Mouse (Mus musculus) forebrain, embryonic 11.5 days (tissue): ENCODE measurements around the gene Itch. TPM values are rescaled to one million over a fixed set of nuclear protein-coding genes. Genes with fewer than 3 reads are reported as not detected.
"Not testable (repeated sequence)": the region's sequence is repeated elsewhere in the genome, so short reads cannot be mapped to it uniquely, and the experiment has no call there.

Experiments used
- ATAC-seq: fragments of 200-750 bp; cut with Nextera tagmentation; replicated peaks from 2 replicates; pipeline ENCODE4 v1.8.0; 2017; ENCODE audit warnings: moderate TSS enrichment; ENCODE audit not compliant: low FRiP score
- DNase-seq: peaks from one replicate; pipeline ENCODE4 v3.0.0-alpha.2; 2017; ENCODE audit warnings: low spot score
- H3K27ac ChIP-seq: fragments of 300-500 bp; sonication (generic); 2 replicates; pipeline ENCODE4 v1.5.1; 2014; ENCODE audit warnings: low read depth, low read length
- H3K27me3 ChIP-seq: fragments of 300-500 bp; sonication (generic); 2 replicates; pipeline ENCODE4 v1.6.1; 2014; ENCODE audit warnings: mild to moderate bottlenecking, low read length, mixed read lengths; ENCODE audit not compliant: control insufficient read depth, insufficient read depth
- H3K36me3 ChIP-seq: fragments of 300-500 bp; sonication (generic); 2 replicates; pipeline ENCODE4 v1.6.1; 2014; ENCODE audit warnings: mild to moderate bottlenecking, low read length, moderate library complexity, mixed read lengths; ENCODE audit not compliant: control insufficient read depth, insufficient read depth
- H3K4me1 ChIP-seq: fragments of 300-500 bp; sonication (generic); replicated peaks from 2 replicates; pipeline ENCODE4 v1.6.1; 2014; ENCODE audit warnings: low read length, mixed read lengths; ENCODE audit not compliant: control insufficient read depth, insufficient read depth
- H3K4me2 ChIP-seq: fragments of 300-500 bp; sonication (generic); 2 replicates; pipeline ENCODE4 v1.6.1; 2014; ENCODE audit warnings: low read depth, mild to moderate bottlenecking, low read length, moderate library complexity, mixed read lengths; ENCODE audit not compliant: severe bottlenecking
- H3K4me3 ChIP-seq: fragments of 300-500 bp; sonication (generic); 2 replicates; pipeline ENCODE4 v1.5.1; 2014; ENCODE audit warnings: low read depth, low read length
- H3K9ac ChIP-seq: fragments of 300-500 bp; sonication (generic); 2 replicates; pipeline ENCODE4 v1.6.1; 2014; ENCODE audit warnings: low read length
- H3K9me3 ChIP-seq: fragments of 300-500 bp; sonication (generic); 2 replicates; pipeline ENCODE4 v1.6.1; 2016; ENCODE audit warnings: low read length, mixed read lengths; ENCODE audit not compliant: control insufficient read depth
- WGBS: fragments of 180-500 bp; shearing (Covaris S2); extraction: QIAGEN DNeasy Blood & Tissue Kit; methylation state at CpG from one replicate; pipeline ENCODE4 v1.1.7; 2014; 5-methylcytosine and 5-hydroxymethylcytosine counted together
- polyA plus RNA-seq: library from polyadenylated mRNA; unstranded; fragments of >200 nt; fragmentation: Nextera tagmentation; extraction: Ambion mirVana; gene quantifications from 2 replicates; pipeline ENCODE4 v1.2.1, GENCODE M21; 2014

Itch gene
- polyA plus RNA-seq, 1 experiment from 2014 or later: 70.0 TPM

- no peaks in the 10 kb centered on the region for H3K27me3 ChIP-seq
- WGBS: 75% methylated on average over 4 of the region's 4 CpGs
- H3K4me1 ChIP-seq: peaks cover 5% of the 10 kb centered on the region; the same call in 1 of the 2 replicates
- H3K36me3 ChIP-seq: peaks cover 5% of the 10 kb centered on the region
- no peaks in the 10 kb centered on the region for H3K9me3 ChIP-seq
- H3K4me2 ChIP-seq: no peak overlapping the region
- ATAC-seq (no peak), DNase-seq (no peak)
- H3K4me3 ChIP-seq: peak overlapping the region; percentile 3; the same call in 1 of the 2 replicates
- no peak overlapping the region for H3K9ac ChIP-seq
- H3K27ac ChIP-seq: no peak overlapping the region
Observed at GRCm38 (mm10) chr2:155135092-155135491, 1.8 kb downstream of the Itch start.

- Histone ChIP-seq H3K27me3 (no peaks in the 10 kb centered on the region), H3K4me1 (peaks cover 5% of the 10 kb centered on the region; the same call in 1 of the 2 replicates), H3K36me3 (peaks cover 8% of the 10 kb centered on the region), H3K9me3 (no peaks in the 10 kb centered on the region), H3K9ac (no peak overlapping the region), H3K27ac (no peak overlapping the region), H3K4me2 (no peak overlapping the region), H3K4me3 (no peak overlapping the region)
- no peak for ATAC-seq
- WGBS: 86% methylated on average over 1 of the region's 1 CpGs
- DNase-seq: no peak
Observed at GRCm38 (mm10) chr2:155135534-155135933, 2.2 kb downstream of the Itch start.

- peaks cover under 1% of the 10 kb centered on the region; the same call in 1 of the 2 replicates for H3K4me1 ChIP-seq
- H3K27me3 ChIP-seq: no peaks in the 10 kb centered on the region
- peaks cover 23% of the 10 kb centered on the region for H3K36me3 ChIP-seq
- DNase-seq (no peak), ATAC-seq (no peak)
- peaks cover 4% of the 10 kb centered on the region; the same call in 1 of the 2 replicates for H3K9me3 ChIP-seq
- H3K4me2 ChIP-seq: no peak overlapping the region
- 90% methylated on average over 5 of the region's 5 CpGs for WGBS
- no peak overlapping the region for H3K9ac ChIP-seq
- H3K27ac ChIP-seq: no peak overlapping the region
- no peak overlapping the region for H3K4me3 ChIP-seq
Observed at GRCm38 (mm10) chr2:155140986-155141385, 7.7 kb downstream of the Itch start.

- no peaks in the 10 kb centered on the region for H3K4me1 ChIP-seq
- ATAC-seq (no peak), DNase-seq (no peak)
- H3K9me3 ChIP-seq: peaks cover 11% of the 10 kb centered on the region; the same call in 1 of the 2 replicates
- no peak overlapping the region for H3K27ac ChIP-seq
- H3K9ac ChIP-seq: no peak overlapping the region
- no peak overlapping the region for H3K4me2 ChIP-seq
- no peaks in the 10 kb centered on the region for H3K27me3 ChIP-seq
- no peak overlapping the region for H3K4me3 ChIP-seq
- H3K36me3 ChIP-seq: peaks cover 30% of the 10 kb centered on the region
Observed at GRCm38 (mm10) chr2:155142025-155142555, 8.8 kb downstream of the Itch start.

- H3K4me1 ChIP-seq, H3K9ac ChIP-seq, H3K27me3 ChIP-seq, H3K4me3 ChIP-seq, DNase-seq, H3K4me2 ChIP-seq, ATAC-seq, H3K27ac ChIP-seq: not testable (repeated sequence)
- Histone ChIP-seq H3K36me3 (peaks cover 20% of the 10 kb centered on the region), H3K9me3 (peaks cover 11% of the 10 kb centered on the region; the same call in 1 of the 2 replicates)
Observed at GRCm38 (mm10) chr2:155149296-155149695, 16.0 kb downstream of the Itch start.

- no peak for ATAC-seq
- H3K9me3 ChIP-seq: no peaks in the 10 kb centered on the region
- no peak overlapping the region for H3K27ac ChIP-seq
- H3K27me3 ChIP-seq: no peaks in the 10 kb centered on the region
- DNase-seq: no peak
- no peak overlapping the region for H3K4me2 ChIP-seq
- no peak overlapping the region for H3K4me3 ChIP-seq
- 84% methylated on average over 2 of the region's 2 CpGs for WGBS
- no peaks in the 10 kb centered on the region for H3K4me1 ChIP-seq
- H3K36me3 ChIP-seq: no peaks in the 10 kb centered on the region; the same call in 1 of the 2 replicates
- no peak overlapping the region for H3K9ac ChIP-seq
Observed at GRCm38 (mm10) chr2:155207419-155207818, 74.1 kb downstream of the Itch start.

GRCm38 (mm10) chr2:155223145-155223544, 89.8 kb downstream of the Itch start:
- H3K4me1 ChIP-seq: no peaks in the 10 kb centered on the region
- H3K27me3 ChIP-seq: no peaks in the 10 kb centered on the region
- no peak for ATAC-seq
- DNase-seq: no peak
- H3K9me3 ChIP-seq: no peaks in the 10 kb centered on the region
- H3K36me3 ChIP-seq: peaks cover 5% of the 10 kb centered on the region; the same call in 1 of the 2 replicates
- no peak overlapping the region for H3K27ac ChIP-seq
- no peak overlapping the region for H3K9ac ChIP-seq
- no peak overlapping the region for H3K4me3 ChIP-seq
- H3K4me2 ChIP-seq: no peak overlapping the region
- WGBS: 88% methylated on average over 2 of the region's 2 CpGs

- DNase-seq (no peak), ATAC-seq (no peak)
- H3K27ac ChIP-seq: no peak overlapping the region
- no peaks in the 10 kb centered on the region for H3K9me3 ChIP-seq
- no peak overlapping the region for H3K9ac ChIP-seq
- WGBS: 94% methylated on average over 7 of the region's 7 CpGs
- H3K4me3 ChIP-seq: no peak overlapping the region
- H3K4me1 ChIP-seq: no peaks in the 10 kb centered on the region
- H3K4me2 ChIP-seq: no peak overlapping the region
- H3K36me3 ChIP-seq: peaks cover 5% of the 10 kb centered on the region; the same call in 1 of the 2 replicates
- H3K27me3 ChIP-seq: no peaks in the 10 kb centered on the region
Observed at GRCm38 (mm10) chr2:155224721-155225120, 91.4 kb downstream of the Itch start.

GRCm38 (mm10) chr2:155235746-155236361, 102.5 kb downstream of the Itch start:
- Histone ChIP-seq H3K4me2 (peak overlapping the region; percentile 70), H3K4me1 (peaks cover 3% of the 10 kb centered on the region), H3K27ac (peak overlapping the region; percentile 75), H3K4me3 (peak overlapping the region; percentile 90), H3K9me3 (no peaks in the 10 kb centered on the region), H3K9ac (peak overlapping the region; percentile 95), H3K36me3 (no peaks in the 10 kb centered on the region), H3K27me3 (no peaks in the 10 kb centered on the region)
- DNase-seq (no peak), ATAC-seq (peak; percentile 88)
- 5% methylated on average over 13 of the region's 13 CpGs for WGBS
